Mouse (Mus musculus) gastrocnemius, adult 18-20 months (tissue): ENCODE results near the gene Smurf2. TPM values are rescaled to one million over a fixed set of nuclear protein-coding genes. Genes with fewer than 3 reads are reported as not detected.

Experiments
- DNase-seq: peaks from one replicate; pipeline ENCODE4 v3.0.0; 2021; ENCODE audit warnings: low spot score
- microRNA-seq: library from miRNA; unstranded; fragments of <30 nt; microRNA quantifications from one replicate; pipeline ENCODE4 v1.2.0, GENCODE M21; 2021
- total RNA-seq, 2 experiments: library from RNA; stranded (reverse); gene quantifications; 2 replicates each; pipeline ENCODE4 v1.2.3; 2021

Smurf2 gene
- total RNA-seq, 2 experiments from 2014 or later, result 24.5 to 29.5 TPM

DNA sequence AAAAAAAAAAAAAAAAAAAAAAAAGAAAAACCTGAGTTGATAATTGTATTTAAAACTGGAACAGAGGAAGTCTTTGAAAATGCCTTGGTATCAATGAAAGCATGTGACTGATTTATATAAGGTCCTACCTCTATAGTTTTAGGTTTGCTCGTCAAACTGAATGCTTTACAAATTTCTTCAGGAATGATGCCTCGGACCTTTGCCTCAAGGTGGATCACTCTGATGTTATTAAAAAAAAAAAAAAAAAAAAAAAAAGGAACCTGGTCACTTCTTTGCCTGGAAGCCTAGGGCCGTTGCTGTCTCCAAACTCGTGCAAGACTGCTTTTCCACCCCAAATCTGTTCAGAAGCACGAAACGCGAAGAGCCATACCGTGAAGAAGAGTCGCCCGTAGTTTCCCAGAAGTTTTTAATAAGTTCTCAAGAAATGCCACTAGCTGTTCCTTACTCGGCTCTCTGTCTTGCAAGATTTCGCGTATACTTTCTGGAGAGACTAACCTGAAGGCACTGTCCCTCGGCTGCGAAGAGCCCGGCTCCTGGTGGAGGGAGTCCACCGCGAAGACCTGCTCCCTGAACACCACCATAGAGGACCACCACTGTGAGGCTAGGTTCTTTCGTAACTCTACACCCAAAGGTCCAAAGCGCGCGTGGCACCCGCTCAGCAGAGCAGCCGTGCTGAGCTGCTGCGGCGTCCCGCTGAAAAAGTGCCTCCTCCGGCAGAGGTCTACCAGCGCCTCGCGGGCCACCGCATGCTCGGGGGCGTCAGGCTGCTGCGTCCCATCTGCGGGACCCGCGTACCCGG, 141.7 kb downstream of the Smurf2 start:
- no peak for DNase-seq

DNA sequence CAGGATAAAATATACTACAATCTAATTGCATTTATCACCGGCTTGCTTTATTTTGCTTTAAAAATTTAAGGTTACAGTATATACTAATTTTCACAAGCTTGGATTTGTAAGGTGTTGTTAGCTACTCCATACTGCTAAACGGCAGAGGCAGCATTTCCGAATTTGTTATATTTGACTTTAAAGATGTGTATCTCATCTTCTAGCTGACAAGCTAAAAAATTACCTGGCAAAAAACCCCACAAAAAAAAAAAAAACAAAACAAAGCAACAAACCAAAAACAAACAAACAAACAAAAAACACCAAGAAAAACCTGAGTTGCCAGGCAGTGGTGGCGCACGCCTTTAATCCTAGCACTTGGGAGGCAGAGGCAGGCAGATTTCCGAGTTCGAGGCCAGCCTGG, 142.4 kb downstream of the Smurf2 start:
- no peak for DNase-seq

DNA sequence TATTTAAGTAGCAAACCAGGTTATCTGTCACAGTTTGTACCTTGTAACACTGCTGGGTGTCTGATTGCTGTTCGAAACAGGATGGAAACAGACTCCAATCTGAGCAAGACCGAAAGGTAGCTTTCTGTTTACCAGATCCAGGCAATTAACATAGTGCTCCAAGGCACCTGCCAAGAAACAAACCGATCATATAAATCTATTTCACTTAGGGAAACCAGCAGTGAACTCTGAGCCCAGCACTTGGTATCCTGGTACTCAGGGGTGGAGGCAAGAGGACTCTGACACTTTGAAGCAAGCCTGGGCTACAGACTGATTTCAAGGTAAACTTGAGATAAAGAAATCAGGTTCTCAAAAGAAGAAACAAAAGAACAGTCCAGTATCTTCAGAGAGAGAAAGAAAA, 143.1 kb downstream of the Smurf2 start:
- DNase-seq, result no peak

DNA sequence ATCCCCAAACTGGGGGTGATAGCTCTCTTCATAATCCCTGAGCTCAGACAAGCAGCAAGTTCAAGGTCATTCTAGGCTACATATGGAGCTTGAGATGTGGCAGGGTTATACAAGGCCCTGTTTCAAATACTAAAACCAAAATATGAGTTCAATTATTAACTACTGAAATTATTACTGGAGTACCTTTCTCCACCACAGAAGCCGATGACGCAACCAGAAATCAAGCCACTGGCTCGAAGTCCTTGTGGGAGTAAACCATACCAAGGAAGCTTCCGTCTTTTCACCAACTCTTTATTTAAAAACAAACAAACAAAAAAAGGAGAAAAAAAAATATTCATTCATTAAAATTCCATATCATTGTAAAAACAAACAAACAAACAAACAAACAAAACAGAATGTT, 143.6 kb downstream of the Smurf2 start:
- DNase-seq, result no peak

DNA sequence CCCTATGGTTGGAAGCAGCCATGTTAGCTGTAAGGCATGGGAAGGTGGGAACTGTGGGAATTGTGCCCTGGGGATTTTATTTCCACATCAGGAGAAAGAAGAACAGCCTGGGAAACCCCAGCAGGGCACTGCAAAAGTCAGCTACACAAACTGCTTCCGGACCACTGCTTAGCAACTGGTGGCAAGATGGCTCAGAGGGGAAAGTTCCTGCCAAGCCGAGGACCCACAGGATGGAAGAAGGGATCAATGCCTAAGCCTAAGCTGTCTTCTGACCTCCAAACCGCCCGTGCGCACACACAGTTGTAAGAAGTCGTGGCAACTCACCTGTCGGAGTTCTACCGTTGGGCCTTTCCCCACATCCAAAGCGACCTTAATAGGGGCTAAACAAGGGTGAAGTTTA, 147.5 kb downstream of the Smurf2 start:
- no peak for DNase-seq

DNA sequence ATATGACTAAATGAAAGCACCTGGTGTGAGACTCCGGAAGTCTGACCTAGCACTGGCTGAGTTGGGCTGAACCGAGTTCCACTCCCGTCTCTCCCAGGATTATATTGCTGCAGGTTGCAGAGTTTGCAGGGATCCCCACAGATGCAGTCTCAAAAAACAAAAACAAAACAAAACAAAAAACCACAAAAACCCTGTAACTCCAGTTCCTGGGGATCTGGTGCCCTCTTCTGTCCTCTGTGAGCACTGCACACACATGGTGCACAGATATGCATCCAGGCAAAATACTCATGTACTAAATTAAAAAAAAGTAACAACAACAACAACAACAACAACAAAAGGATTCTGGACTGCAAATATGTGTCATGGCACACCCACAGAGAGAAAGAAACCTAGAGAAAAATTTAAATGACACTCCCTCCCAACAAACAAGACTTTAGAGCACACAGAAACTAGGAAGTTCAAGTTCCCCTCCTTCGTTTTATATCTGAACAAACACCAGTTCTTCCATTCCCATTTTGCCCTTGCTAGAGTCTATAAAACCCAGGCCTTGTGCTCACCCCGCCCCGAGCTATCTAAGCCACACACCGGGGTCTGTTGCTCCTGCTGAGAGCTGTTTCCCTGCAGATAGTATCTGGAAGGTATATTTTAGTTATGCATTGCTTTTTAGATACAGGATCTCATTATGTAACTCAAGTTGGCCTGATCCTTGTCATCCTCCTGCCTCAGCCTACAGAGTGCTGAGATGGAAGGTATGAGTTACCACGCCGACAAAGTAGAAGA, 150.1 kb downstream of the Smurf2 start:
- no peak for DNase-seq

Small RNAs within 50 kb of the gene (microRNA-seq; reads per million reads assigned to microRNA genes)
- not detected for gene Gm25994
- gene Gm27322, result not detected
- gene Mir3064, result 8.9 reads per million, percentile 21 among the genes with 10 or more reads in this experiment

Other genes starting within 250 kb of the Smurf2 start
- 10 to 100 TPM; 27.3 to 35.3 TPM for gene Pecam1, start 170.1 kb downstream of the Smurf2 start, total RNA-seq
- gene Milr1, start 169.5 kb downstream of the Smurf2 start, total RNA-seq, result under 1 TPM in 1 of 2 experiments, not detected in 1; 0.34 TPM
- 1 to 10 TPM; 2.4 TPM for gene Polg2, start 141.2 kb downstream of the Smurf2 start, total RNA-seq
- gene Ddx5, start 131.5 kb downstream of the Smurf2 start, total RNA-seq, result 100 to 1,000 TPM; 250 to 296 TPM
- 1 to 10 TPM; 2.7 to 4.7 TPM for gene Cep95, start 131.5 kb downstream of the Smurf2 start, total RNA-seq
- 10 to 100 TPM in 1 of 2 experiments, 1 to 10 TPM in 1; 9.4 to 10.3 TPM for gene Kpna2, start 78.8 kb upstream of the Smurf2 start, total RNA-seq
- gene 1810010H24Rik, start 105.0 kb upstream of the Smurf2 start, total RNA-seq, result 1 to 10 TPM; 1.5 TPM
- 10 to 100 TPM; 19.1 to 21.4 TPM for gene Bptf, start 211.4 kb upstream of the Smurf2 start, total RNA-seq